Mouse (Mus musculus) CD4-positive naive resting alpha-beta T cell, adult 57 days (primary cell): ENCODE results near the gene Pomp. TPM values are rescaled to one million over a fixed set of nuclear protein-coding genes. Genes with fewer than 3 reads are reported as not detected.

Experiments
- total RNA-seq: library from RNA; stranded (reverse); gene quantifications from one replicate; pipeline ENCODE4 v1.2.4, GENCODE M21; 2023

The Pomp gene
- 70.3 TPM for total RNA-seq

GRCm38 (mm10) chr5:147860449-147861261 lies at the start of gene Pomp:
Gene Pomp (plus strand): TSS chr5:147860461.

GRCm38 (mm10) chr5:147894455-147895076 lies 34.3 kb downstream of the Pomp start, which contains the start of gene Slc46a3:
Gene Slc46a3 (minus strand): TSS chr5:147894815.

Other genes starting within 250 kb of the Pomp start
- 0.56 TPM for gene Flt1, start 134.4 kb upstream of the Pomp start, total RNA-seq
- gene Slc46a3, start 34.4 kb downstream of the Pomp start, total RNA-seq = 8.7 TPM
- gene Mtus2, start 96.9 kb downstream of the Pomp start, total RNA-seq = 1.2 TPM